Mouse (Mus musculus): ENCODE results near the gene Trim9. TPM values are rescaled to one million over a fixed set of nuclear protein-coding genes. Genes with fewer than 3 reads are reported as not detected.

The Trim9 gene
- polyA plus RNA-seq, 1 experiment from 2014 or later, result 0.59 TPM

DNA sequence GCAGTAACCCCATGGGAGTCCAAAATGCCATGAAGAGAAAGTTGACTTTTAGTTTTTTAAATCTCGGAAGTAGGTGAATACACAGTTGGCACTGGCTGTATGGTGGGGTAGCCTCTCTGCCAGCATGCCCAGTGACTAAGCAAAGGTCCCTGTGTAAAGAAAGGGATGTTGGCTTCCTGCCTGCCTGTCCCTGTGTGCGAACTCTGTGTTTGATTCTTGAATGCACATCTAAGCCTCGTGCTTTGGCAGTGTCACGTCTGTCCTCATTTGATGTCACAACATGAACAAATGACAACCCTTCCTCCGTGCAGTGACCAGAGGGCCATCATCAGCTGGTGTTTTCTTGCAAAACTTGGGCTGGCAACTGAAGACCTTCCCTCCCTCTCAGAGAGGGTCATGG is 151.1 kb downstream of the Trim9 start:
- Histone ChIP-seq H3K27ac (ENCODE audit: low read depth) (no peak overlapping the region), H3K4me2 (no peak overlapping the region), H3K9me3 (ENCODE audit: low read depth, low read length) (no peaks in the 10 kb centered on the region), H3K4me1 (ENCODE audit: insufficient read depth) (no peaks in the 10 kb centered on the region), H3K9ac (no peak overlapping the region), H3K4me3 (ENCODE audit: low read depth, low read length) (no peak overlapping the region), H3K27me3 (ENCODE audit: insufficient read depth, low read length) (no peaks in the 10 kb centered on the region), H3K36me3 (ENCODE audit: insufficient read depth) (peaks cover 15% of the 10 kb centered on the region; the same call in 1 of the 2 replicates)
- WGBS, result 78% methylated on average over 5 of the region's 5 CpGs
- no peak for TF ChIP-seq CTCF (IDR thresholded peaks at IDR 0.05; ENCODE audit: low read depth)
- DNase-seq, result no peak
- no peak for ATAC-seq (ENCODE audit: insufficient read depth)

GRCm38 (mm10) chr12:70195426-70195825 is 152.0 kb downstream of the Trim9 start:
- Histone ChIP-seq H3K4me3 (ENCODE audit: low read depth, low read length) (no peak overlapping the region), H3K36me3 (ENCODE audit: insufficient read depth) (peaks cover 15% of the 10 kb centered on the region; the same call in 1 of the 2 replicates), H3K4me2 (no peak overlapping the region), H3K27ac (ENCODE audit: low read depth) (no peak overlapping the region), H3K27me3 (ENCODE audit: insufficient read depth, low read length) (no peaks in the 10 kb centered on the region), H3K9me3 (ENCODE audit: low read depth, low read length) (no peaks in the 10 kb centered on the region), H3K4me1 (ENCODE audit: insufficient read depth) (no peaks in the 10 kb centered on the region), H3K9ac (no peak overlapping the region)
- no peak for DNase-seq
- 92% methylated on average over 6 of the region's 6 CpGs for WGBS
- TF ChIP-seq CTCF (IDR thresholded peaks at IDR 0.05; ENCODE audit: low read depth), result no peak
- ATAC-seq (ENCODE audit: insufficient read depth), result no peak

Other genes with a start within 250 kb of the Trim9 start
- gene Nin, start 233.9 kb downstream of the Trim9 start, polyA plus RNA-seq (2014; fragmentation: Nextera tagmentation; extraction: Ambion mirVana), result 20.8 and 25.1 TPM in 2 replicates
- 0.12 and 0.24 TPM in 2 replicates for gene Abhd12b, start 193.5 kb downstream of the Trim9 start, polyA plus RNA-seq (2014; fragmentation: Nextera tagmentation; extraction: Ambion mirVana)
- 39.0 and 39.8 TPM in 2 replicates for gene Pygl, start 116.1 kb downstream of the Trim9 start, polyA plus RNA-seq (2014; fragmentation: Nextera tagmentation; extraction: Ambion mirVana)
- gene Tmx1, start 105.5 kb upstream of the Trim9 start, polyA plus RNA-seq (2014; fragmentation: Nextera tagmentation; extraction: Ambion mirVana), result 79.6 and 84.3 TPM in 2 replicates